Mouse (Mus musculus) monocyte, adult 2 months (primary cell): ENCODE data around the gene 4930402F06Rik.

Source experiments
- DNase-seq, 2 experiments: peaks; one replicate each; pipeline ENCODE4 v3.0.0; 2022; ENCODE audit warnings: low spot score in 2 of 2, low read depth in 1 of 2

4930402F06Rik gene

DNA sequence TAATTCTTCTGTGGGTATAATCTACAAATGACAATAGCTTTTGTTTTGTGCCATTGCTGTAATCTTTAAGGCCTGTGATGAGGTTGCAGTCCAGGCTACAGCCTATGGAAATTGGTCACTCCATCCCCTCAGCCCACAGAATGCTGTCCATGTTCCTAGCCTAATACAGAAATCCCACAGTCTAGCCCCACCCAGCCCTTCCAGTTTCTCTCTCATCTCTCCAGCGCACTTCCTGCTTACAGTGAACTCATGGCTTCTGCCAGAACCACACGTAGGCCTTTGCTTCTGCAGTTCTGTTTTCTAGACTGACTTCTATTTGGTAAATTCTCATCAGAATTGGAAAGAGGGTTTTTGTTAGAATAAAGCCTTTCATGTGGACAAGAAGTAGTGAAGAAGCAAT, 51.0 kb downstream of the 4930402F06Rik start:
- DNase-seq: no peak

DNA sequence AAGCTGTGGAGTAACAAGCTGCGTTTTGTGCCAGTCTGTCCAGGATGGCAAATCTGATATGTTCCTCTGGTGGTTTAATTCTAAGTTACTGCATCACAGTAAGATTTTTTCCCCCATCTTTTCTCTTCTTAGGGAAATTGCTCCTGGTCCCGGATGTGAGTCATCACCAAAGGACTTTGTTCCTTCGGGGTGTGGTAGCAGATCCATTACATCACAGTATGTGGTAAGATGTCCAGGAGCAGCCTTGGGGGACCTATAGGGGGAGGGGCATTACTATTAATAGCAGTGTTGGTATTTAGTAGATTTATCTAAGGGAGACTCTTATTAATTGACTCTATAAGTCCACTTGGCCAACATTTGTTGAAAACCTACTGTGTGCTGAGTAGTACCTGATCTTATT, 54.4 kb downstream of the 4930402F06Rik start:
- DNase-seq: no peak

DNA sequence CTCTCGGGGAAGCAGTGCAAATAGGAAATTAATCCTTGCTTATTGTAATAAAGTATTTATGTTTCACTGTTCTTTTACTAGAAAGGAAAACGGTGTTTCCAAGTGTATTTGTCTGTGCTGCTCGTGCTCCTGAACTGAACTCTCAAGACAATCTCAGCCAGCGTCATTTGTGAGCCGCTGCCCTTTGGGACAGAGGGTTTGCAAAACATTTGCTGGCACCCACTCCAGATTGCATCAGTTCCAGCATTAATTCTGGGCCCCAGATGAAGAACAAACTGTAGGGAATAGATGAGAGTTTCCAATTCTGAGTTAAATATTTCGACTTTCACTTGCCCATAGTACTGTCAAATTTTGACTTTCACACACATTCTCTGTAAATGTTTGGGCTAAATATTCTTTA, 58.3 kb downstream of the 4930402F06Rik start:
- no peak for DNase-seq

DNA sequence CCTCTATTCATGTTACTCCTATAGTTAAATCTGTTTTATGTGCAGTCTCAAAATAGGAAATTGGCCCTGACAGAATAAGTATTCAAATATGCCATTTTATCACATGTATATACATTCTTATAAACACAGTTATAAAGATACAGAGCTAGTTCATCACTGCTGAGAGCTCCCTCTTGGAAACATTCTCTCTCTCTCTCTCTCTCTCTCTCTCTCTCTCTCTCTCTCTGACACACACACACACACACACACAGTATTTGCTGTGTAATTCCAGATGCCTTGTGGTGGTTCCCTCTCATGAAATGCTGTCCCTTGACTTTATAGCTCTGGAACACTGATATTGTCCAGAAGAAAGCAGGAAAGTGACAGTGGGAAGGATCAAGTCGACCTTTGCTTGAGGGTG, 58.9 kb downstream of the 4930402F06Rik start:
- no peak for DNase-seq

DNA sequence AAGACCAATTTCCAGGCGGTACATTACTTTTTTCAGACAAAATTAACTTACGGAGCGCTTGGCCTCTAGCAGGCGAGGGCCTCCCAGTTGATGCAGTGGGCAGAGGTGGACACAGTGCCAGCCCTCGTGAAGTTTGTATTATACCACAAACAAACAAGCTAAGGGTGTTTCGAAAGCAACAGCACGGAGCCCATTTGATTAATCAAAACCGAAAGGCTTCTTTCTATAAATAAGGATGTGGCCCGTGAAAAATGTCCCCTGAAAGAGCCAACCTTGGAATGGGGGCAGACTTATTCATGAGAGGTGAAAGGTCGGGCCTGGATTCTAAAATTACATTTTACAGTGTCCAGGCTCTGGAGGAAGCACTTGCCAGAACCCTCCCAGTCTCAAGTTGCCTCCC, 59.6 kb downstream of the 4930402F06Rik start:
- no peak for DNase-seq

DNA sequence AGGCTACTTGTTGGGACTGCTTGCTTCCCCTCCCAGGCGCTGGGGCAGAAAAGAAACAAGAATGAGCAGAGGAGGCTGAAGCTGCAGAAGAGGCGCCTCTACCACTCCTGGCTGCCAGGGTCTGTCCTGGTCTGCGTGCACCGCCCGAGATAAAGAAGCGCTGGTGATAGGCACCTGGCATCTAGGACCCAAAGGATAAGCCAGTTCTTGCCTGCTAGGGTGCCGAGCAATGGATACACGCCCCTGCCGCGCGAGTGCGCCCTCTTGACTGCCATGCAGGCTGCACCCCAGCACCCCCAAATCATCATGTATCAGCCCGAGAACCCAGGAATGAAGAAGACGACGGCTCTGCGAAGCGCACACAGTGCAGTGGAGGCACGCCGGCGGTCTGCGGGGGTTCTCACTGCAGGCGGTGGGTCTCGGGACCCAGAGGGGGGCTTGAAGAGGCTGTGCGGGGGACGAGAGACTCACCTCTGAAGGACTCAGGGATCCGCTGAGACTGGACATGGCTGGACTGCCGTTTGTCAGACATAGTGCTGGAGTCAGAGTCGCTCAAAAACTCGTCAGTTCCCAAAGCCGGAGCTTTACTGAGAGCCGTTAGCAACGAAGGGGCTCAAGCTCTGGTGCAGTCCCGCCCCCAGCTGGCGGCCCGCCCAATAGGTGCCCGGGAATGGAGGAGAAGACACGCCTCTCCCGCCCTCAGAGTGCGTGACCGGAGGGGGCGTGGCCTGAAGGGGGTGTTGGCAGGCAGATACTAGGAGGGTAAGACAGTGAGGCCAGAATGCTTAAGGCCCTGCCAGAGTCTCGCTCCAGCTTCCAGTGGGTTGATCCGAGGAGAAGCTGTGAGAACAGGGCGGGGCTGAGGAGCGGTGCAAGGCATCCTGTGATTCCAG, 60.3 kb downstream of the 4930402F06Rik start, which contains the start of gene Stom:
TSS of gene Stom (minus strand) at position 589 of the 893 bp plus-strand sequence.
- DNase-seq: peak; percentile 99

DNA sequence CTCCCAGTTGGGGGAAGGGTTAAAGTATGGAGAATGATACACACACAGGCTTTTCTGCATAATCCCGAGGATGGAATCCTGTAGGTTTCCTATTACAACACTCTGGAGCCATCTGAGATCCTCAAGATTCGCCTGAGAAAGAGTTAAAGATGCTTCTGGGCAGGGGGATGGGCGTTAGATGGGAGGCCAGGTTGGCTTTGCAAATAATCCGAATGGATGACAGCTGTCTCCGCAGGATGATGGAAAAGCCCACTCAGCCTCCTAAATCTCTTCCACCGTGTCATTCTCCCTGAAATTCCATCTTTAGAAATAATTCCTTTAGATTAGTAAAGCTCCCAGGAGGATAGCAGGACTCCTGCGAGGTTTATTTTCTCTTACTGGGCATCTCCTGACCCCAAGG, 61.4 kb downstream of the 4930402F06Rik start:
- DNase-seq: no peak

DNA sequence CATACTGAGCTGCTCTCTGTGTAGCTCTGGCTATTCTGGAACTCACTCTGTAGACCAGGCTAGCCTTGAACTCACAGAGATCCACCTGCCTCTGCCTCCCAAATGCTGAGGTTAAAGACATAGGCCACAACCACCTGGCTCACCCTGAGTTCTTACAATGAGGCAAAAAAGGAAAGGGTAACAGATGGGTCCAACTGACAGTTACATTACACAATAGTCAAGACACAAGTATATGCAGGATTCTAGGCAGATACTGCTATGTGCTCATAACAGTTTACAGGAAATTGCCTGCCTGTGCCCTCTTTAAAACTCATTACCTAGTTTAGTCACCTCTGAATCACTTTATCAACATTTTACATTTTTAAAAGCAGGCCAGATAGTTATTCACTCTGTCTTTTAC, 63.3 kb downstream of the 4930402F06Rik start:
- no peak for DNase-seq

DNA sequence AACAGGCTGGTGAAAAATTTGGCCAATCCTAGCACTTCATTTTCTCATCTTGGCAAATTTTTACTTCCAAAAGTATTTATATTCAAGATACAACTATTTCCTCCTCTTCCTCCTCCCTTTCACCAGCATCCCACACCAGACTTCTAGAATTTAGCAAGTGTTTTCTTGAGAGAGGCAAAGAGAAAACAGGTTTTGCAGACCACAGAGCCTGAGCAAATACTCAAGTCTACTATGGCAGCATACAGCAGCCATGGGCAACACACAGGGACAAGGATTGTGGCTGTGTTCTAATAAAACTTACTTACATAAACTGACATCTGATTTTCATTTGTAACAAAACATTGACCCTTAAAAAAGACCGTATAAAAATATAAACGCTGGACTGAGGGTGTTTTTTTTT, 65.8 kb downstream of the 4930402F06Rik start:
- DNase-seq: no peak

DNA sequence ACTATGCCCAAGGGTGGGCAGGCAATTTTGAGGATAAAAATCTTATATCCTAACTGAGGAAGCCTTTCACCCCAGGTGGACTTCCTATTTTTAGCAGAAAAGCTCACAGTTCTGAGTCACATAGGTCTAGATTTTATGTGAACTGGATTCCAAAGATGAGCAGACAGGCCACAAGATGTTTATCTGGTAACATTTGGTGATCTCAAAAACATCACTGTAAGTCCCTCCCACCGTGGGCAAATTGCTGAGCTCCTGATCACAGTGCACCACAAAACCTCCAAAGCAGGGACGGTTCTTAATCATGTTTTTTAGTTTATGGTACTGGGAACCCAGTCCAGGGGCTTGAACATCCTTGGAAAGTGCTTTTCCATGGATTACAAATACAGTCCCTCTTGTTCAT, 67.9 kb downstream of the 4930402F06Rik start:
- no peak for DNase-seq

DNA sequence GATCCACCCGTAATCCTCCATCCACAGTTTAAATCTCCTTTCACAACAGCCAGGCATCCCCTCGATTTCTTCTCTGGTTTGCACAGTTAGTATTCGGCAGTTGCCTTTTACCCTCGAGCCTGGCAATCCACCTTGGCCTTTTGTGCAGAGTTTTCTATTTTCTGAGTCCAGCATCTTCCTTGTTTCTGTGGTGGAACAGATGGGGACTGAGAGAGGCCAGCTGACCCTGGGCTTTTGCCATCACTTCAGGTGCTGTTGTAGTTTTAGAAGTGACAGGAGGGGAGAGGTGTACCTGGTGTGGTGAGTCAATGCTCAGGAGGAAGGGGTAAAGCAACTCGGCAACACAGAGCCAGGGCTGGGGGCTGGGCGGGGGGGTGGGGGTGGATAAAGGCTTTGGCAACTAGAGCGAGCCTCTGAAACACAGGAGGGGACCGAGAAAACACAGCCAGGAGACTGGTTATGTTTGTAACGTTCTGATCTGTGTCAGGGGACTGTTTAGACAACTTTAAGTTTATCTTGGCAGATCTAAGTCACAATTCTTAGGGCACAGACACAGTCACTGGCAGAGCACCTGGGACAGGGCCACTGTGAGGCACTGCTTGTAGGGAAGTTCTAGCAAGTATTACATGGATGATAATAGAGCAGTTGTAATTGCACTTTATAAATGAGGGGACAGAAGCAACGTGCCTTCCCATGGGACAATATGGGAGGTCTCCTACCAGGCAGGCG, 68.7 kb downstream of the 4930402F06Rik start:
- no peak for DNase-seq

DNA sequence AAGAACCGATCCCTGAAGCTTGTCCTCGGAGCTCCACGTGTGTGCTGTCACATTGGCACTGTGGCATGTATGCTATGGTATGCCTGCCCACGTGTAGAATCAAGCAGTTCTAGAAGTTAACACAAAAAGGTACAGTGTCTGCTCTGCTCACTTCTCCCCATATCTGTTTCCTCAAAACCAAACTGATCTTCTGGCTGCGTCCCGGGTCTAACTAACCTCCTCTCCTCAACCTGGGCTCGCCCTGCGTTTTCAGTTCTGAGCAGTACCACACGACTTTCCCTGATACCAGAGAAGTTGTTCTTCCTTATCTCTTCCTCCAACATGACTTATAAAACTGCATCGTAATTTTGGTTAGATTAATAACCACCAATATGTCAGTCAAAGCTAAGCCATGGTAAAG, 69.4 kb downstream of the 4930402F06Rik start:
- DNase-seq: no peak

DNA sequence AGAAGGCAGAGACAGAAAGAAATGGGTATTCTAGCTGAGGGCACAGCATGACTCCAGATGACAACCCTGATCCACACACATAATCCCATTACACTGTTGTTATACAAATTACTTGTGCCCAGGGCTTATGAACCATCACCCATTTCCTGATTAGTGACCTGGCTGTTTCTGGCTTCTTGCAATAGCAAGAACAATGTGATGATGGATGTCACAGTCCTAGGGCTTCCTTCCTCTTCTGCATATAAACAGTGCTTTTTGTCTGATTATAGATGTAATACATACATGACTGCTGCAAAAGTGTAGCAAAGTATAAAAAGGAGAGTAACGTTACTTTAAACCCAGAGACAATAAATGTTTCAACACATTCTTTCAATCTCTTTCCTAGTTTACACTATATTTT, 70.0 kb downstream of the 4930402F06Rik start:
- no peak for DNase-seq

DNA sequence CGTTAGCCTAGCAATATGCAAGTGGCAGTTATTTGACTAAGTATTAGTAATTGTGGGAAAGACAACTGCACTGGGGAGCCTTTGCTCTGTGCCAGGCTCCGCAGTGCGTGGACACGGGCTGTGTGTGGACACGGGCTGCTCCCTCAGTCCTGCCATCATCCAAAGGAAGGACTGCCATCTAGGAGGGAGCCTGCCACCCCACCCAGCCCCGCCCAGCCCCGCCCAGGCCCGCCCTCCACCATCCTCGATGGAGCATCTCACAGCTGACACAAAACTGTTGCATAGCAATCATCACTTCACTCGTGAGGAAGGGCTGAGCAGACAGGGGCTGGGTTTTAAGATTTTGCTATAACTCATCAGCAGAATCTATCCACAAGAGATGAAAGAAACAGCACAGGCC, 71.0 kb downstream of the 4930402F06Rik start:
- no peak for DNase-seq
